Mouse (Mus musculus) kidney, adult 2 months (tissue): Measurements from ENCODE around the gene Paip2b.

Experiments used
- CTCF ChIP-seq: fragments of 200-500 bp; conservative IDR thresholded peaks from 2 replicates; pipeline ENCODE4 v1.5.1; 2011; ENCODE audit warnings: low read depth, mild to moderate bottlenecking, control low read depth, low read length, moderate library complexity, mixed read lengths; ENCODE audit not compliant: insufficient read depth, insufficient read length
- POLR2A ChIP-seq: fragments of 200-500 bp; IDR thresholded peaks from one replicate; pipeline ENCODE4 v1.6.1; 2011; ENCODE audit warnings: low read depth, low read length, control low read depth

DNA sequence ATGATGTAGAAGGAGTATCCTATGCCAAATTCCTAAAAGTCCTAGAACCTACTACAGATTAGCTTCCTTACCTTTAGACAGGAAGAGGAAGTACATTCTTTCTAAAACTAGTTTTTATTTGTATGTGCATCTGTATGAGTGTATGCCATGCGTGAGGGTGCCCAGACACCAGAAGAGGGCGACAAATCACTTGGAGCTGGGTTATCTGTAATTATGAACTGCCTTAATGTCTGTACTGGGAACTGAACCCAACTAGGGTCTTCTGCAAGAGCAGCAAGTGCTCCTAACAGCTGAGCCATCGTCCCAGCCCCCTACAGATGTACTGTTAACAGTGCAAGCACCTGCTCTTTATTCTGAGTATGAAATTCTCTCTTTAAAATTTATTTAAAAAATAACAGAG, 15.7 kb downstream of the Paip2b start:
- no peak for TF ChIP-seq POLR2A
- TF ChIP-seq CTCF, result no peak
